Mouse (Mus musculus): ENCODE measurements around the gene Cyp4x1.

Gene Cyp4x1

DNA sequence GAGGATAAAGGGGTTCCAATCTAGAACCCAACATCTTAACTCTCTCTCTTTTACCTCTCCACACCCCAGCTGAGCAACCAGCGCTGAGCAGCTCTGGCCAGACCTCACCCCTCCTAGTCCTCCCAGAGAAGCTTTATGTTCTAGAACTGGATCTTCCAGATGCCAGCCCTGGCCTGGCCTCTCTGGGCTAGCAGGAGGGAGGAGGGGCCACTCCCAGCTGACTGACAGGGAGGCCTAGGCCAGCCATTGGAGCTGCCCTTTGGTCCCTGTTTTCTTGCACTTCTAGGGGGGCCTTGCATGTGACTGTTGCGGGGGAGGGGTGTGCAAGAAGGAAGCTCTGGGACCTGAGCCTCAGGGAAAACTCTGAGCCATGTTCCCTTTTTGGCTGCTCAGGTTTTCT lies 43.5 kb downstream of the Cyp4x1 start:
- DNase-seq (ENCODE audit: low read depth): no peak

DNA sequence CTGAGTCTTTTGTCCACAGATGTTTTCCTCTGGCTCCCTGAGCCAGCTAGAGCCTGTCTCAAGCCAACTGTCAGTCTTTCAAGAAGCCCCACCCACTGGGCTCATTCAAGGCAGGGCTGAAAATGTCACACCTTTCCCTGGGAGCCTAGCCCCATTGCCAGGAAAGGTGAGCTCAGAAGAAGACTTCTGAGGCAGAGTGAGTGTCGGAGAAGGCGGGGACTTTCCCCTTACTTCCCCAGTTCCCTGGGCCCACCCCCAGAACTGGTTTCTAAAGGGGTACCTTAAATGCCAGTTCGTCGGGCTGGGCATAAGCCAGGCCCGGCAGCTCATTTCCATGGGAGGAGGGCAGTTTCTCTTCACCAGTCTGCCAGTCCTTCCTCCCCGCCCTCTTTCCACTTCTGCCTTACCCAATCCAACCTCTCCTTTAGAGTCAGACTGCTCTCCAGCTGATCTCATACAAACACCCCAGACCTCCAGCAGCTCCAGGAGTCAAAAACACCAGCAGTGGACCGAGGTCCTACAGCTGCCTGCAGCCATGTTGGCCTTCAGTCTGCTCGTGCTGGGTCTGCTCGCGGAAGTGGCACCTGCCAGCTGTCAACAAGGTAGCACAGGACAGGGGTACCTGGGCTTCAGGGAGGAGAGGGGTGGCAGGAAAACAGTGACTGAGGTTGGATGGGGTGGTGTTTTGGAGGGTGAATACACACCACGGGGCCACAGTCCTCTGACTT lies 45.3 kb downstream of the Cyp4x1 start, which contains the start of gene Pdzk1ip1:
Gene Pdzk1ip1 (plus strand): TSS at position 98 of the 728 bp plus-strand sequence.
- DNase-seq (ENCODE audit: low read depth): no peak

DNA sequence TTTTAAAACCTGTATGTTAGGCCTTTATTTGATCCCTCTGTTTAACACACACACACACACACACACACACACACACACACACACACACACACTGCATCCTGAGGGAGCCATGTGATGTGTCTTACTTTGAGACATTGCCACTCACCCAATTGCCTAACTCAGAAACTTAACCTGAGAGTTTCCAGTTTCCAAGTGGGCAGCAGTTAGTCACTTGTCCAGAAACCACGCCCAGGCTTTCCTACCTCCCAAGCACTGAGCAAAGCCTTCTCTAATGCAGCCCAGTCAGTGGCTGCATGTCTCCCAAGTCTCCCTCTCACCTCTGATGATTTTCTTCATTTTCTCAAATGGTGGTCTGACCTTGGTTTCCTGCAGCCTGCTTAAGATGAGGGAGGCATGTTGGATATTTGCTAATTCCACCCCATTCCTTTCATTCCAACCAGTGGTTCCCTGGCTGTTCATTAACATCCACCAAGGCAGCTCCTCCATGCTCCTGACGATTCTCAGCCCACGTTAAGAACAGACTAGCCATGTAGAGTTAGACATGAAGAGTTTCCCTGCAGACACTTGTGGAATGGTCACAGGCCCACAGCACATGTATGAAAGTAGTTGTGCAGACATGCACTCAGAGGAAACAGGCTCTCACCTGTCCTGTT lies 47.2 kb downstream of the Cyp4x1 start:
- no peak for DNase-seq (ENCODE audit: low read depth)

DNA sequence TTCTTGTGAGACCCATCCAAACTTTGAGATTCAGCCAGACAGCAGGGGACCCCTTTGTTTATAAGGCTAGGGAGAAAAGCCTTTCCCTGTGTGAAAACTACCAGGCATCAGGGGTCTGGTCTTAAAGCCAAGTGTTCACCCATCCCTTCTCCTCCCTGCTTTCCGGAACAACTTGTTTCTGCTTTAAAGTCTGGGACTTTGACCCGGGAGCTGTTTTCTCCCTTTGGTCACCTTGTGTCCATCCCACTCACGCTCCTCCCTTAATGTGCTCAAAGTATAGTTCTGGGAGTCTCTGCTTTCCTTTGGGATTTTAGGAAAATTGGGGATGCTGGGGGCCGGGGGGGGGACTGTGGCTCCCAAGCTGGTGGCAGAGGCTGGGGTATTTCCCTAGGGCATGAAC lies 47.8 kb downstream of the Cyp4x1 start:
- DNase-seq (ENCODE audit: low read depth): no peak

DNA sequence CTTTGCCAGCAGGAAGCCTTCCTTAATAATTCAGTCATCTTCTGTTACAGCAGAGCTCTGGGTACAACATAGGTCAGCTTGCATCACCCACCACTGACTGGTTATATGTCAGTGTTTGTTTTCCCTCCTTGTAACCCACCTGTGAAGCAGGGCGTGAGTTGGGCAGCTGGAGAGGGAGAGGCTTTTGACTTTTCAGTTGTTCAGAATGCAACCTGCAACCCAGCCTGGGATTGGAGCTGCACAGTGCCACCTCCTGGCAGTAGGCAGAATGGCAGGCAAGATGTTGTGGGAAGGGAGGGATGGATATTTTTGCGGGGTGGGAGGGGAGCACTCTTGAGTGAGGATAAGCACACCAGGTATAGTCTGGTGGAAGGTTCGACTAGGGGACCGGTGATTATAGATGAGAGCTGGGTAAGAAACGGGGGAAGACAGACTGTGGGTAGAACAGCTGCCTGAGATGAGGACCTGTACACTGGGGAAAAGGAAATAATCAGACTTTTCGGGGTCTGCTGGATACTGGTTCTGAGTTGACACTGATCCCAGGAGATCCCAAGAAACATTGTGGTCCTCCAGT lies 48.5 kb downstream of the Cyp4x1 start:
- DNase-seq (ENCODE audit: low read depth): peak; percentile 78

DNA sequence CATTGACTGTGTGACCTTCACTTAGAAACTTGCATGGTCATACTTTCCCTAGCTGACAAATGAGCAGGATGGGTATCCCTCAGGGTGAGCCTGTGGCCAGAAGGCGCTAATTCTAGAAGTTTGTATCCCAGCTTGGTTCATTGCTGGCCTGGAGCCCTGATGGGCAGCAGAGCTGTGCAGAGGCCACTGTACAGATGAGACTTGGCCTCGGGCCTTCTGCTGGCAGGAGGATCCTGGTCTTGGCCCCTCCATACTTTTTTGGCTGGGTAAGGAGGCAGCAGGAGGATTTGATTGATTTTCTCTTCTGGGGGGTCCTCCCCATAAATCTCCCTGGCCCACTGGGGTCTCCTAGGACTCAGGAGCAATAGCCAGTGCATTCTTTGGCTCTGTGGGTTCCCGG lies 51.0 kb downstream of the Cyp4x1 start:
- DNase-seq (ENCODE audit: low read depth): no peak

DNA sequence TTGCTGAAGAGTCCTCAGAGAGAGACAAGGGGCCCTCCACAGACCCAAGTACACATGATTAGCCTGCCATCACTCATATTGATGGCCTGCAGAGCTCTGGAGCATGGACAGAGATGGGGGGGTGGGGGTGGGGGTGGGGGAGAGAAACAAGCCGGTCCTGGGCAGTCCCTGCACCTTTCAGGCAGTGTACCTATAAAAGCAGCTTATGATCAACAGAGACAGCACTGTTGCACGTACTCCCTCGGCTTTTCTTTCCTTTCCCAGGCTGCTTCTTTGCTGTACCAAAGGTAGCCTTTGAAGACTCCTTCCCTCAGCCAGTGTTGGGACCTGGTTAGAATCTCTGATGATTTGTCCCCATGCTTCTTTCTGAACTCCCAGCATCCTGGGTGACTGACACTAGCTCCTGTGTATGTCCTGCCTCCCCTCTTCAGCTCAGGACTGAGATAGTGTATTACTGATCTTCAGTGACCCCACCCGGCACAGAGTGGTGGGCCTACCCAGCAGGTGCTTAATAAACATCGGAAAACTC lies 54.2 kb downstream of the Cyp4x1 start:
- no peak for DNase-seq (ENCODE audit: low read depth)

DNA sequence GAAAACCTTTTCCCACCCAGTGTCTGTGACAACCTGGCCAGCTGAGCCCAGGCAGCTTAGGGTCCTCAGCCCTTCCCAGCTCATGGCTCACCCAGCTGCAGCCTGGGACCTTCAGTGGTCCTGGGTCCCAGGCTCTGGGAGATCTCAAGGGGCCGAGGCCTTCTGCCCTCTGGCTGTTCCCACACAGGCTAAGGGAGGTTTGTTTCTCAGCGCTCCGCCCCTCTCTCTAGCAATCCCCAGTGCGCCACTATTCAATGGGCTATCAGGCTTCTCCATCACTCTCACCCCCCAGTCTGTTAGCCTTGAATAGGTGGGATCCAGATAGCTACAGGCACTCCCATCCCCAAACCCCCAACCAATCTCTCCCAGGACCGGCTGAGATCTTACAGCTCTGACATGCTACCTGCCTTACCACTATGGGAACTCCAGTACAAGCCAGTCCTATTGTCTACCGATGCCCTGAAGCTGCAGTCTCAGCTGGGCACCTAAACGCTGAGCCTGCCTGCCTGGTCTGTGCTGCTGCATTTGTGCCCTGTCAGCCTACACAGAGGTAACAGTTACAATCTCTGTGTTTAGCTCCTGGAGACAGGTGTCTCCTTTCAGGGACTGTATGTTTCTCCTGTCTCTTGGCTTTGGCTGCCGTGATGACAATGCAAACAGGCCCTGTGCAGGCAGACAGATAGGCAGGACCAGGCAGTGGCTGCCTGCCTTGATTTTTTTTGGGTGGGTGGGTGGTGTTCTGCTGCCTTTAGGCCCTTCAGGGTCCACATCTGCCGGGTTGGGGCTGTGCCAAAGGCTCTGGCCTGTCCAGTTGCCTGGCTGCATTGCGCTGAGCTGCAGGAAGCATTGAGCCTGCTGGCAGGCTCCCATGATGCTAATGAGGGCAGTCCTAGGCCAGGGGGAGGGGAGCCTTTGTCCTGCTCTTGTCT lies 54.9 kb downstream of the Cyp4x1 start:
- no peak for DNase-seq (ENCODE audit: low read depth)

DNA sequence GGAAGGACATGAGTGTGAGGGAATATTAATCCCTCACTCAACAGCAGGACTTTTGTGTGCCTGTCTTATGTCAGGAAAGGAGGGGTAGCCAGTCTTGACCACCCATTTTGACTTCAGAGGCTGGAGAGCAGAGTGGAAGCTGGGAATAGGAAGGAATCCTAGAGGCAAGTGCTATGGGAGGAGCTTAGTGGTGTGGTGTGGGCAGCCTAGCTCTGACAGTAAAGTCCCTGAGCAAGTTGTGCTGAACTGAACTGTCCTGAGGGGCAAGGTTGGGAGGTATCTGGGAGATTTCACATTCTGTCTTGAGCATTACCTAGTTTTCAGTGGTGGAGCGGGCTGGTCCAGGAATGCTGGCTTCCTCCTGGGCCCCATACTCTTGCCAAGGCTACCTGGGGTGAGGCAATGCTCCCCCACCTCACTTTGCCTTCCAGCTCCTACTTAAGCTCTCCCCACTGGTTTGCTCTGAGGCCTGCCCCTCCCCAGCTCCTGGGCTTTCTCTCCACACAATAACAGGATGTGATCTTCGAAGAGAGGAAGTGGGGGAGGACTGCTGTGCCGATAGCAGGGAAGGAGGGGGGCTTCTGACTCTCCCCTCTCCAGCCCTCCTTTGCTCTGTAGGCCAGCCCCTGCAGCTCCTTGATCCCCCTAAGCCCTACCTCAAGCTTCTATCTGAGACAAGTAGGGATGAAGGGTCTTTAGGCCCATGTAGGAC lies 58.7 kb downstream of the Cyp4x1 start:
- peak; percentile 57 for DNase-seq (ENCODE audit: low read depth)

DNA sequence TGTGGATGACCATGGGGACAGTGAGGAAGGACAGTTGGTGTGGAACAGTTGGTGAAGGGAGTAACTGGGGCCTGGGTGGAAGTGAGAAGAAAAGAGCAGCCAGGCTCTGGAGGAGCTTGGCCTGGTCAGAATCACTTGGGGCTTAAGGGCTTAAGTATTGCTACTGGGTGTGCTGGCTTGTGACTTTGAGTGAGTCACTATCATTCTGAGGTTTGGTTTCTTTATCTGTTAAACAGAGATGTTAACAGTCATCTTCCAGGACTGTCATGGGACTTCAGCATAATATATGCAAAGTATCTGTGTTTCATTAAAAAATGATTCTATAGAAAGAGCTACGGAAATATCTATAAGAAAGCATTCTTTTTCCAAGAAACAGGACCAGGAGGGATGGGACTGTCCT lies 59.3 kb downstream of the Cyp4x1 start:
- no peak for DNase-seq (ENCODE audit: low read depth)

DNA sequence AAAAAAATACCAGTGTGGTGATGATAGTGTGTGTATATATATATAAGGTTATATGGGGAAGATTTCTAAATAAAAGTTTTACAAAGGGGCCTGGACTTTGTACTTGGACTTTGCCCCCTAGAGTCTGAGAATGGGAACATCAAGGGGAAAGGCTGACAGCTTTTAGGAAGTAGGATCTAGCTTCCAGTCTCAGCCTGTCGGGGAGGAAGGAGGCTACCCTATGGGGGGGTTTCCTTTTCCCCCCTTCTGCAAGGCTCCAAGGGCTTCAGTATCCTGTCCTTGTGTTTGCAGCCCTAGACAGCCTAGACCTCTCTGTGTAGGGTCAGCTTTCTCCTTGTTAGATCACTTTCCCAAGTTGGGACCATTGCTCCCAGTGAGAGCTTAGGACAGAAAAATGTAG lies 62.4 kb downstream of the Cyp4x1 start:
- no peak for DNase-seq (ENCODE audit: low read depth)

DNA sequence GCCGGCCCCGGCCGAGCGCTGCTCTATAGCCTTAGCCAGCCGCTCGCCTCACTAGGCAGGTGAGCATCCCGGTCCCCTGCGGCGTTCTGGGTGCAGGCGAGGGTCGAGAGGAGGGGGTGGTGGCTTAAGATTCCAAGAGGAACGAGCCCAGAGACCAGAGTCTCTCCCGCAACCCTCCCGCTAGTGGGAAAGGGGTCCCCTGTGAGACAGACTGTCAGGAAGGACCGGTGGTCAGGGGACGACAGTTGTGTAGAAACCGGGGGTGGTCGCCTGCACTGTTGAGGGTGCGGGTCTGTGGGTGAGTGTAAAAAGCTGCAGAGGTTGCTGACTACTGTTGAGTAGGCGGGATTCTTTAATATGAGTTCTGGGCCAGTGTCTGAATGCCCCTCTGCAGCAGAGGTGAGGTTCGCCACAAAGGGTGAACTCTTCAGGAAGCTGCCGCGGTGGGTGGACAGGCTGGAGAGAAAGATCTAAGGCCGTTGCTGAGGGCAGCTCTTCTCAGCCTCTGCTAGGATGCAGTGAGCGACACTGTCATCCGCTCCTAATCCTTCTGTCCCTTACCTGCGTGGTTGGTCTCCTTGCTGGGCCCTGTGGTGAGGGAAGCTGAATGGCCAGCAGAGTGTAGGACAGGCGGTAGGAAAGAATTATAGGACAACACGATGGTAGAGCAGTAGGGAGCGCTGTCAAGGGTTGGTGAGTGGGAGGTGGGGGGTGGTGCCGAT lies 70.4 kb downstream of the Cyp4x1 start:
- no peak for DNase-seq (ENCODE audit: low read depth)

DNA sequence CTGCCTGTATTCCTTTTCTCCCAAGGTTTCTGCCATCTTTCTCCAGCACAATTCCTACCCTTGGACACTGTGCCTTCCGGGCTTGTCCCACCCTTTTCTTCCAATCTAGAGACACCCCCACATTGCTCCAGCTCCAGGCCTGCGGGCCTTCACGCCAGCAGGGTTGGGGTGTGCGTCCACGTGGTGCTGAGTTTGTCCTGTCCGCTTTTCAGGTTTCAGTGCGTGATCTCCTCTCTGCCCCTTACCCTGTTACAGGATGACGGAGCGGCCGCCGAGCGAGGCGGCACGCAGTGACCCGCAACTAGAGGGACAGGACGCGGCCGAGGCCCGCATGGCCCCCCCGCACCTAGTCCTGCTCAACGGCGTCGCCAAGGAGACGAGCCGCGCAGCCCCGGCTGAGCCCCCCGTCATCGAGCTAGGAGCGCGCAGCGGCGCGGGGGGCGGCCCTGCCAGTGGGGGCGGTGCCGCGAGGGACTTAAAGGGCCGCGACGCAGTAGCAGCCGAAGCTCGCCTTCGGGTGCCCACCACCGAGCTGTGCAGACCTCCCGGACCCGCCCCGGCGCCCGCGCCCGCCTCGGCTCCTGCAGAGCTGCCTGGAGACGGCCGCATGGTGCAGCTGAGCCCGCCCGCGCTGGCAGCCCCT lies 71.1 kb downstream of the Cyp4x1 start:
- peak; percentile 35 for DNase-seq (ENCODE audit: low read depth)

DNA sequence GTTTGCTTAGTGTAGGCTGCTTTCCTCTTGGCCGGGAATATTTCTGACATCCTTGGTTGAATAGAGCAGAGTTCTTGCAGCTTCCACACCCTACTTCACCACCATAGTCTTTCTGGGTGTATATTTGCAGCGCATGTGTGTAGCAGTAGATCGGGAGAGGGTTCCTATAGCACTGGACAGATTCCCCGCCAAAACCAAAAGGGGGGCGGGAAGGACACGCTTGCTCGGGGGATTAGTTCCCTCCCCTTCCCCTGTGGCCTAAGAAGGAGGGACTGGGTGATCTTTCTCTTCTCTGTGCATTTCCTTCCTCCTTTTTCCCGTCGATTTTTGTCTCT lies 71.6 kb downstream of the Cyp4x1 start:
- DNase-seq (ENCODE audit: low read depth): no peak

DNA sequence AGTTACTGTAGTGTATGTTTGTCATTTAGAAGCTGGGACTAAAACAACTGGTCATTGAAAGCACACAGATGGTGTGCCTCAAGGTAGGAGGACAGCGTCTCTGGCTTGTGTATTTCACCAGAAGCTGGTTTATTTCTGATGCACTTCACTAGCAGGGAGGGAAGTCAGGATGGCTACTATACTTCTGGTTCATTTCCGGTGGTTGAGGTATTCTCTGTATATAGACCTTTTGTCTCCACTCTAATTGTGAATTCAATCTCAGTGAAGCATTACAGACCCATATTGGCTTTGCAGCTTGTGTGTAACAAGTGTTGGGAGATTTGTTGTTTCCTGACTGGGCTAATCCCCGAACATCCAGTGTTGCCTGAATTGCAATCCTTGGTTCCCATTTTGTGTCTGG lies 73.3 kb downstream of the Cyp4x1 start:
- no peak for DNase-seq (ENCODE audit: low read depth)

DNA sequence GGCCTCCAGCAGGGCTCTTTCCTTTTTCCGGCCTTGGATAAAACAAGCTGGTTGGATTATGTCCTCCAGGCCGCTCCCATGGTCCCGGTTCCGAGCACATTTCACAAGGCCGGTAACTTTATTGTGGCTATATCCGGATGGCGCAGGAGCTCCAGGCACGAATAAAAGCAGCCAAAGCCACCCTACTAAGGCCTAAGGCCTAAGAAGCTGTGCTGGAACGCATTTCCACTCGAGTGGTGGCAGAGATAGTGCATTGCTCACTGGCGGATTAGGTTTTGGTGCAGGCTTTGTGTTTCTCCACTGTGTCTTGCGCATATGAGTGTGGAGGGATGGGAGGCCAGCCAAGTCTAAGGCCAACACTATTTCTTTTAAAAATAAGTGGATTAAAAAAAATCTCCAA lies 74.2 kb downstream of the Cyp4x1 start:
- no peak for DNase-seq (ENCODE audit: low read depth)

DNA sequence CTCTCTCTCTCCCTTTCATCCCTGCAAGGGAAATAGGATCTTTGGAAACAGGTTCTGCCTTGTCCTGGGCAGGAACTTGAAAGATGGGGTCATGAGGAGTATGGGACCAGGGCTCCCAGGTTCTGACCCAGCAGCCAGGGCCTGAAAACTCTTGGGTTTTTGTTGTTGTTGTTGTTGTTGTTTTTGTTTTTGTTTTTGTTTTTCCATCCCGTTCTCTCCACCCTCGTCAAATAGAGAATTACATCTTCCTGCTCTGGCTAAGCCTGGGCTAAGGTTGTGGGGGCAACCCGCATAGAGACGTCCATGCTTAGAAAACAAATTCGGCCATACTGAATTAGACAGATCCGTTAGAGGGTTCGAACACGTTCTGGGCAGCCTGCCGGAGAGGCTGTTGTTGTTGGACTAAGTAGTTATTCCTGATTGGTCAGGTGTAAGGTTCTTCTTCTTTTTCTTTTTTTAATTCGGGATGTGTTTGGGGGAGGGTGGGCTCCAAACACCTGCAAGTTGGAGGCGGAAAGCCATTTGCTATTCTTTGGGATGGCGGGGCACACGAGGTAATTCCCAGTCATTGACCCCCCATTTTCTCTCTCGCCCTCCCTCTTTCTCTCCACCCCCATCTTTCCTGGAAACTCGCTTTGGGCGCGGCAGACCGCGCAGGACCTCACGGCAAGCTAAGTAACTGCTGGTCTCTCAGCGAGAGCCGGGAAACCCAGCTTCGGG lies 75.0 kb downstream of the Cyp4x1 start:
- DNase-seq (ENCODE audit: low read depth): no peak

DNA sequence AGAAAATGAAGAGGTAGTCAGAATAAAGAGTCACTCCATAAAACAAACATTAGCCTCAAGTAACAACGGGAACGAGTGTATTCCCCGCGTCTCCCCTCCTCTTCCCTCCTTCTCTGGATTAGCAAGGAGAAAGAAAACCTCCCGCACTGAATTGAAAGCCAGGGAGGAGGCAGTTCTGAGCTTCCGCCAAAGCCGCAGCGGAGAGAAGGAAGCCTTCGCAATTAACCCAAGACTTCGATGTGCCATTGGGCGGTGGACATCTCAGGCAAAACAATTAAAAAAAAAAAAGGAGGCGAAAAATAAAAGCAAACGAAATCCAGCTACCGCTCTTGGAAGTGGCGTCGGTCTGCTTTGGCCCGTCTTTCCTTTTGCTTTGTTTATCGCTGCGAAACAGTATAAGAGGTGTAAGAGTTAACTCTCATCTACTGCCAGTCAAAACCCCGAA lies 75.7 kb downstream of the Cyp4x1 start:
- peak; percentile 57 for DNase-seq (ENCODE audit: low read depth)

DNA sequence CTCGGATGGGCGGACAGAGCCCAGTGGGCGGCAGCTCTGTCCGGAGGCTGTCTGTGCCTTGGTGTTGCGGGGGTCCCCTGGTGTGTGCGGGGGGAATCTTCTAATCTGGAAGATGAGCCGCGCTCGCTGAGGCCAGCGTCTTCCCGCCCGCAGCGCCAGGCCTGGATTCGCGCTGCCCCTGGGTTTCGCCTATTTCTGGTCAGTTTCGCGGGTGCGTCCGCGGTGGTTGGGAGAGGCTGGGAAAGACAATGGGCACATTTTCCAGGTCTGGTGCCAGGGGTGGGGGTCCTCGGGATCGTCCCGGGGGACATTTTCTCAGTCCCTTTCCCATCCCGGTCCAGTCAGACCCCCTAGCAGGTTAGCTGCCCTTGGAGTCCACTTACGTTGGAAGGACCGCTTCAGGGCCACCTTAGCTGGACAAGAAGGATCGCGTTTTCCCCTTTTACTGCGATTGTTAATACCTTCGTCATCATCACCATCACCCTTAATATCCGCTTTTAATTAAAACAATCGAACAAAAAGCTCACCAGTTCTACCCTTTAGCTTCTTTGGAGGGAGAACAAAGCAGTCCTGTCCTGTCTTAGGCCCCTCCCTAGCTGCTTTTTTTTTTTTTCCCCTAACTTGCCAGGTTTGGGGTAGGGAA lies 76.3 kb downstream of the Cyp4x1 start:
- no peak for DNase-seq (ENCODE audit: low read depth)
